Mouse (Mus musculus): ENCODE results near the gene Apbb2. TPM values are rescaled to one million over a fixed set of nuclear protein-coding genes. Genes with fewer than 3 reads are reported as not detected.

The Apbb2 gene
- total RNA-seq, 2 experiments from 2014 or later: 57.3 to 64.0 TPM

GRCm38 (mm10) chr5:66604423-66604822 is 14.2 kb downstream of the Apbb2 start:
- intact Hi-C loops (cut with DNase I): no loop called here
- DNase-seq (ENCODE audit: low spot score in 2 of 2): no peak

- intact Hi-C loops (cut with DNase I): no loop called here
- DNase-seq (ENCODE audit: low spot score in 2 of 2): no peak
Observed at GRCm38 (mm10) chr5:66603746-66604145, 14.8 kb downstream of the Apbb2 start.

- no peak for DNase-seq (ENCODE audit: low spot score in 2 of 2)
- intact Hi-C loops (cut with DNase I): no loop called here
Observed at GRCm38 (mm10) chr5:66603223-66603622, 15.4 kb downstream of the Apbb2 start.

- DNase-seq (ENCODE audit: low spot score in 2 of 2): no peak
- intact Hi-C loops (cut with DNase I): no loop called here
Observed at GRCm38 (mm10) chr5:66602287-66602820, 16.2 kb downstream of the Apbb2 start.

GRCm38 (mm10) chr5:66600415-66600814 is 18.2 kb downstream of the Apbb2 start:
- intact Hi-C loops (cut with DNase I): no loop called here
- no peak for DNase-seq (ENCODE audit: low spot score in 2 of 2)

- intact Hi-C loops (cut with DNase I): no loop called here
Observed at GRCm38 (mm10) chr5:66599888-66600287, 18.7 kb downstream of the Apbb2 start.

GRCm38 (mm10) chr5:66596296-66596695 is 22.3 kb downstream of the Apbb2 start:
- intact Hi-C loops (cut with DNase I): no loop called here
- no peak for DNase-seq (ENCODE audit: low spot score in 2 of 2)

More at GRCm38 (mm10) chr5:66599888-66600287, 18.7 kb downstream of the Apbb2 start:
- DNase-seq (ENCODE audit: low spot score in 2 of 2): no peak

GRCm38 (mm10) chr5:66594881-66595280 is 23.7 kb downstream of the Apbb2 start:
- DNase-seq (ENCODE audit: low spot score in 2 of 2): no peak
- intact Hi-C loops (cut with DNase I): no loop called here

- no peak for DNase-seq (ENCODE audit: low spot score in 2 of 2)
- intact Hi-C loops (cut with DNase I): no loop called here
Observed at GRCm38 (mm10) chr5:66586236-66586745, 32.3 kb downstream of the Apbb2 start.

GRCm38 (mm10) chr5:66583019-66583406 is 35.6 kb downstream of the Apbb2 start:
- intact Hi-C loops (cut with DNase I): no loop called here
- no peak for DNase-seq (ENCODE audit: low spot score in 2 of 2)

GRCm38 (mm10) chr5:66582281-66583018 is 36.1 kb downstream of the Apbb2 start:
- intact Hi-C loops (cut with DNase I): no loop called here
- DNase-seq (ENCODE audit: low spot score in 2 of 2): no peak

GRCm38 (mm10) chr5:66579066-66579465 is 39.5 kb downstream of the Apbb2 start:
- intact Hi-C loops (cut with DNase I): loop anchor here (5.0 kb wide), 1 partner anchor 38 kb away; the partner anchor contains the start of gene Apbb2

GRCm38 (mm10) chr5:66576299-66576698 is 42.3 kb downstream of the Apbb2 start:
- intact Hi-C loops (cut with DNase I): loop anchor here (5.0 kb wide), 1 partner anchor 41 kb away; the partner anchor contains the start of gene Apbb2

More at GRCm38 (mm10) chr5:66579066-66579465, 39.5 kb downstream of the Apbb2 start:
- DNase-seq (ENCODE audit: low spot score in 2 of 2): no peak

GRCm38 (mm10) chr5:66575148-66575547 is 43.4 kb downstream of the Apbb2 start:
- no peak for DNase-seq (ENCODE audit: low spot score in 2 of 2)
- intact Hi-C loops (cut with DNase I): loop anchor here (5.0 kb wide), 1 partner anchor 42 kb away; the partner anchor contains the start of gene Apbb2

More at GRCm38 (mm10) chr5:66576299-66576698, 42.3 kb downstream of the Apbb2 start:
- DNase-seq (ENCODE audit: low spot score in 2 of 2): peak; percentile 52 to 62

GRCm38 (mm10) chr5:66573266-66573665 is 45.3 kb downstream of the Apbb2 start:
- intact Hi-C loops (cut with DNase I): no loop called here
- no peak for DNase-seq (ENCODE audit: low spot score in 2 of 2)

GRCm38 (mm10) chr5:66572086-66572855 is 46.3 kb downstream of the Apbb2 start:
- no peak for DNase-seq (ENCODE audit: low spot score in 2 of 2)
- intact Hi-C loops (cut with DNase I): no loop called here

- no peak for DNase-seq (ENCODE audit: low spot score in 2 of 2)
- intact Hi-C loops (cut with DNase I): no loop called here
Observed at GRCm38 (mm10) chr5:66570709-66571108, 47.9 kb downstream of the Apbb2 start.

- intact Hi-C loops (cut with DNase I): no loop called here
- no peak for DNase-seq (ENCODE audit: low spot score in 2 of 2)
Observed at GRCm38 (mm10) chr5:66569141-66569801, 49.3 kb downstream of the Apbb2 start.

- intact Hi-C loops (cut with DNase I): no loop called here
- no peak for DNase-seq (ENCODE audit: low spot score in 2 of 2)
Observed at GRCm38 (mm10) chr5:66568002-66568401, 50.6 kb downstream of the Apbb2 start.

GRCm38 (mm10) chr5:66567424-66567823 is 51.2 kb downstream of the Apbb2 start:
- DNase-seq (ENCODE audit: low spot score in 2 of 2): no peak
- intact Hi-C loops (cut with DNase I): no loop called here
